Mouse (Mus musculus) neural tube, embryonic 15.5 days (tissue): Measurements from ENCODE around the gene Etv5. TPM values are rescaled to one million over a fixed set of nuclear protein-coding genes. Genes with fewer than 3 reads are reported as not detected.

Experiments
- ATAC-seq: fragments of 200-750 bp; cut with Nextera tagmentation; 2 replicates; pipeline ENCODE4 v1.8.0; 2017; ENCODE audit warnings: mild to moderate bottlenecking, moderate TSS enrichment, moderate library complexity; ENCODE audit not compliant: low FRiP score
- H3K27ac ChIP-seq: fragments of 300-500 bp; sonication (generic); replicated peaks from 2 replicates; pipeline ENCODE4 v1.5.1; 2015; ENCODE audit warnings: mild to moderate bottlenecking, inconsistent platforms
- H3K27me3 ChIP-seq: fragments of 300-500 bp; sonication (generic); replicated peaks from 2 replicates; pipeline ENCODE4 v1.6.1; 2015; ENCODE audit warnings: inconsistent platforms
- H3K36me3 ChIP-seq: fragments of 300-500 bp; sonication (generic); 2 replicates; pipeline ENCODE4 v1.6.1; 2015; ENCODE audit warnings: inconsistent platforms
- H3K4me1 ChIP-seq: fragments of 300-500 bp; sonication (generic); 2 replicates; pipeline ENCODE4 v1.6.1; 2015; ENCODE audit warnings: inconsistent platforms
- H3K4me2 ChIP-seq: fragments of 300-500 bp; sonication (generic); 2 replicates; pipeline ENCODE4 v1.6.1; 2015; ENCODE audit warnings: inconsistent platforms, mild to moderate bottlenecking, moderate library complexity
- H3K4me3 ChIP-seq: fragments of 300-500 bp; sonication (generic); replicated peaks from 2 replicates; pipeline ENCODE4 v1.5.1; 2015; ENCODE audit warnings: mild to moderate bottlenecking, inconsistent platforms
- H3K9ac ChIP-seq: fragments of 300-500 bp; sonication (generic); replicated peaks from 2 replicates; pipeline ENCODE4 v1.6.1; 2015; ENCODE audit warnings: mild to moderate bottlenecking, inconsistent platforms
- H3K9me3 ChIP-seq: fragments of 300-500 bp; sonication (generic); replicated peaks from 2 replicates; pipeline ENCODE4 v1.6.1; 2016; ENCODE audit warnings: inconsistent platforms
- WGBS: fragments of 180-500 bp; shearing (Covaris S2); methylation state at CpG from one replicate; pipeline ENCODE4 v1.1.7; 2015; ENCODE audit warnings: mixed read lengths; 5-methylcytosine and 5-hydroxymethylcytosine counted together
- polyA plus RNA-seq: library from polyadenylated mRNA; unstranded; fragments of >200 nt; fragmentation: Nextera tagmentation; extraction: Ambion mirVana; gene quantifications from 2 replicates; pipeline ENCODE4 v1.2.1, GENCODE M21; 2015

The Etv5 gene
- polyA plus RNA-seq, 1 experiment from 2014 or later: 22.3 TPM

- no peaks in the 10 kb centered on the region for H3K9me3 ChIP-seq
- no peak overlapping the region for H3K4me3 ChIP-seq
- WGBS: 83% methylated on average over 8 of the region's 8 CpGs
- no peak overlapping the region for H3K9ac ChIP-seq
- H3K4me1 ChIP-seq: peaks cover 22% of the 10 kb centered on the region
- no peaks in the 10 kb centered on the region for H3K27me3 ChIP-seq
- H3K27ac ChIP-seq: no peak overlapping the region
- no peaks in the 10 kb centered on the region for H3K36me3 ChIP-seq
- ATAC-seq: no peak
- no peak overlapping the region for H3K4me2 ChIP-seq
Observed at GRCm38 (mm10) chr16:22408642-22409360, 30.7 kb downstream of the Etv5 start.

DNA sequence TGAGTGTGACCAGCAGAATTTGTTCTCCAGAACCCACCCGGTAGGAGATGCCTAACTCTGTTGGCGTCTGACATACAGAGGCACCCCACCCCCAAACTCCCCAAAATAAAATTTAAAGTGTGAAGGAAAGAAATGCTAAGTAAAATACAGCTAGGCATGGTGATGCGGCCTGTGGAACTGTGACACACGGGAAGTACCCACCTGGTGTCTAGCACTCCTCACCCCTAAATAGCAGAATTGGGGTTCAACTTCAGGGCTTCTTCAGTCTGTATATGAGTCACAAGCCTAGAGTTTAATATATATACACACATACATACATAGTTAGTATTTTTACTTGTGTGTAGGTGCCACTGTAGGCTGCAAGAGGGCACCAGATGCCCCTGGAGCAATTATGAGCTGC lies 32.8 kb downstream of the Etv5 start:
- no peaks in the 10 kb centered on the region for H3K9me3 ChIP-seq
- ATAC-seq: no peak

GRCm38 (mm10) chr16:22406050-22406449 lies 33.5 kb downstream of the Etv5 start:
- H3K27me3 ChIP-seq: no peaks in the 10 kb centered on the region
- no peak overlapping the region for H3K9ac ChIP-seq
- no peaks in the 10 kb centered on the region for H3K9me3 ChIP-seq
- 0 out of 2 replicates have a peak, but pooled peaks cover 2% of the 10 kb centered on the region for H3K36me3 ChIP-seq
- no peak for ATAC-seq
- 78% methylated on average over 4 of the region's 4 CpGs for WGBS
- no peak overlapping the region for H3K4me3 ChIP-seq
- 0 out of 2 replicates have a peak overlapping the region, but pooled peaks have one; percentile 9 for H3K27ac ChIP-seq
- H3K4me2 ChIP-seq: no peak overlapping the region
- H3K4me1 ChIP-seq: peaks cover 4% of the 10 kb centered on the region; the same call in 1 of the 2 replicates

More for the DNA sequence above, 32.8 kb downstream of the Etv5 start:
- Histone ChIP-seq H3K27me3 (no peaks in the 10 kb centered on the region), H3K36me3 (no peaks in the 10 kb centered on the region), H3K4me1 (peaks cover 6% of the 10 kb centered on the region), H3K4me2 (no peak overlapping the region), H3K9ac (no peak overlapping the region), H3K27ac (no peak overlapping the region), H3K4me3 (no peak overlapping the region)
- 91% methylated on average over 4 of the region's 4 CpGs for WGBS

- ATAC-seq: no peak
- H3K9me3 ChIP-seq: no peaks in the 10 kb centered on the region
- H3K9ac ChIP-seq: no peak overlapping the region
- H3K27me3 ChIP-seq: no peaks in the 10 kb centered on the region
- H3K27ac ChIP-seq: 0 out of 2 replicates have a peak overlapping the region, but pooled peaks have one; percentile 9
- H3K4me3 ChIP-seq: no peak overlapping the region
- no peak overlapping the region for H3K4me2 ChIP-seq
- peaks cover 4% of the 10 kb centered on the region; the same call in 1 of the 2 replicates for H3K4me1 ChIP-seq
- 67% methylated on average over 10 of the region's 10 CpGs for WGBS
- H3K36me3 ChIP-seq: 0 out of 2 replicates have a peak, but pooled peaks cover 5% of the 10 kb centered on the region
Observed at GRCm38 (mm10) chr16:22405492-22405891, 34.0 kb downstream of the Etv5 start.

- 93% methylated on average over 4 of the region's 4 CpGs for WGBS
- no peak overlapping the region for H3K4me2 ChIP-seq
- no peak overlapping the region for H3K9ac ChIP-seq
- 0 out of 2 replicates have a peak, but pooled peaks cover 5% of the 10 kb centered on the region for H3K36me3 ChIP-seq
- H3K27me3 ChIP-seq: no peaks in the 10 kb centered on the region
- H3K4me1 ChIP-seq: peaks cover 4% of the 10 kb centered on the region; the same call in 1 of the 2 replicates
- no peaks in the 10 kb centered on the region for H3K9me3 ChIP-seq
- ATAC-seq: no peak
- no peak overlapping the region for H3K27ac ChIP-seq
- H3K4me3 ChIP-seq: no peak overlapping the region
Observed at GRCm38 (mm10) chr16:22403715-22404114, 35.8 kb downstream of the Etv5 start.

DNA sequence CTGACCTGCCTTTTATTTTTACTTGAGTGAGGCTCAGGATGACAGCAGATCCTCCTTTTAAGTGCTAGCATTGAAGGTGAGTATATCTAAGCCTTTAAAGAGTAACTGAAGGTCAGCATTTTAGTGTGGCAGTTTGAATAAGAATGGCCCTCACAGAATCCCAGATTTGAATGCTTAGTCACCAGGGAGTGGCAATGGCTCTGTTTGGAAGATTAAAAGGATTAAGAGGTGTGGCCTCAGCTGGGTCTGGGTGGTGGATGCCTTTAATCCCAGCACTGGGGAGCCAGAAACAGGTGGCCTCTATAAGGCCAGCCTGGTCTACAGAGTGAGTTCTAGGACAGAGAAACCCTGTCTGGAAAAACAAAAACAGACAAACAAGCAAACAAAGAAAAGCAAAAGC lies 36.9 kb downstream of the Etv5 start:
- peaks cover 4% of the 10 kb centered on the region; the same call in 1 of the 2 replicates for H3K4me1 ChIP-seq
- H3K4me2 ChIP-seq: no peak overlapping the region
- H3K9me3 ChIP-seq: no peaks in the 10 kb centered on the region
- H3K27ac ChIP-seq: no peak overlapping the region
- no peaks in the 10 kb centered on the region for H3K27me3 ChIP-seq
- H3K4me3 ChIP-seq: no peak overlapping the region
- H3K36me3 ChIP-seq: 0 out of 2 replicates have a peak, but pooled peaks cover 5% of the 10 kb centered on the region
- no peak for ATAC-seq
- H3K9ac ChIP-seq: no peak overlapping the region

DNA sequence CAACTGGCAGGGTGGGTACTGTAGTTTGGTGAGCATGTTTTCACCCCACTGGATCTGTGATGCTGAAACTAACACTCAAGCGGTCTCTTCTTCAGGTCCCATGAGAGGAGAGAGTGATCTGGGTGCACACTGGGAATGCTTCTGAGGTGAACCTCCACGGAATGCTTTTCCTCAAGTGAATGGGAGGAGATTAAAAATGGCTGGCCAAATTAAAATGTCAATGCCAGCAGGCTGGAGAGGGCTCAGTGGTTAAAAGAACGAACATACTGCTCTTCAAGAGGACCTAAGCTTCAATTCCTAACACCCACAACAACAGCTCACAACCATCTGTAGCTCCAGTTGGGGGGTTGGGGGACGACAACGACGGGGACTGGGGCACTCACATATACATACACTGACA lies 39.3 kb downstream of the Etv5 start:
- Histone ChIP-seq H3K9me3 (no peaks in the 10 kb centered on the region), H3K4me1 (0 out of 2 replicates have a peak, but pooled peaks cover 3% of the 10 kb centered on the region), H3K4me3 (no peak overlapping the region), H3K36me3 (0 out of 2 replicates have a peak, but pooled peaks cover 5% of the 10 kb centered on the region), H3K27ac (no peak overlapping the region), H3K27me3 (no peaks in the 10 kb centered on the region), H3K9ac (no peak overlapping the region), H3K4me2 (no peak overlapping the region)
- ATAC-seq: no peak
- 87% methylated on average over 6 of the region's 6 CpGs for WGBS

DNA sequence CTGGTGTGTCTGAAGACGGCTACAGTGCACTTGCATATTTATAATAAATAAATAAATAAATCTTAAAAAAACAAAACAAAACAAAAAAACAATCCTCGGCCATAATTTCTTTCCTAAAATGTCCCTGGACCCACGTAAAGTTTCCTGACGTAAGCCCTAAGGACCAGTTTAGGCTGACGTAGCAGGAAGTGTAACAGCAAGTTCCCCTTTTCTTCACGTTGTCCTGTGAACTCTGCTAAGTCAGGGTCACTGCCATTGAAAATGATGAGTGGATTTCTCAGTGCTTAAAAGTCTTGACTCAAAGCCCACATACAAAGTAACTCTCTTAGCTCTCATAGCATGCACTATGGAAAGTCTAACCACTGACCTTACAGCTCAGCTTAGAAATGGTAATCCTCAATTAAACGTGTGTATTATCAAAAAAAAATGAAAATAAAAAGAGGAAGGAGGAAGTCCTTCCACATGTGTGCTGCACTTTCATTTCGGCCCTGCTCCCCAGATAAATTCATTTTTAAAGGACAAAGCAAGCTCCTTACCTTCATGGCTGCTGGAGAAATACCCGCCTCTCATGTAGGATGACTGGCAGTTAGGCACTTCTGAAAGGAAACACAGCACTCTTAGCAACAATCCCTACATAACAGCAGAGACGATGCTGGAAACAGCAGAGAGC lies 40.6 kb downstream of the Etv5 start:
- Histone ChIP-seq H3K4me2 (no peak overlapping the region), H3K27ac (no peak overlapping the region), H3K4me1 (0 out of 2 replicates have a peak, but pooled peaks cover 3% of the 10 kb centered on the region), H3K36me3 (0 out of 2 replicates have a peak, but pooled peaks cover 5% of the 10 kb centered on the region), H3K9ac (no peak overlapping the region), H3K9me3 (no peaks in the 10 kb centered on the region), H3K4me3 (no peak overlapping the region), H3K27me3 (no peaks in the 10 kb centered on the region)
- 89% methylated on average over 10 of the region's 10 CpGs for WGBS
- no peak for ATAC-seq

- 0 out of 2 replicates have a peak, but pooled peaks cover 3% of the 10 kb centered on the region for H3K4me1 ChIP-seq
- no peak overlapping the region for H3K4me3 ChIP-seq
- no peak overlapping the region for H3K4me2 ChIP-seq
- H3K27ac ChIP-seq: no peak overlapping the region
- H3K27me3 ChIP-seq: no peaks in the 10 kb centered on the region
- WGBS: 89% methylated on average over 11 of the region's 11 CpGs
- H3K9ac ChIP-seq: no peak overlapping the region
- H3K36me3 ChIP-seq: 0 out of 2 replicates have a peak, but pooled peaks cover 5% of the 10 kb centered on the region
- no peak for ATAC-seq
- H3K9me3 ChIP-seq: no peaks in the 10 kb centered on the region
Observed at GRCm38 (mm10) chr16:22398354-22398753, 41.2 kb downstream of the Etv5 start.

GRCm38 (mm10) chr16:22396420-22396819 lies 43.1 kb downstream of the Etv5 start:
- Histone ChIP-seq H3K36me3 (0 out of 2 replicates have a peak, but pooled peaks cover 5% of the 10 kb centered on the region), H3K4me1 (0 out of 2 replicates have a peak, but pooled peaks cover 3% of the 10 kb centered on the region), H3K4me3 (no peak overlapping the region), H3K9ac (no peak overlapping the region), H3K27me3 (no peaks in the 10 kb centered on the region), H3K27ac (no peak overlapping the region), H3K9me3 (no peaks in the 10 kb centered on the region), H3K4me2 (no peak overlapping the region)
- ATAC-seq: no peak
- 87% methylated on average over 8 of the region's 8 CpGs for WGBS

DNA sequence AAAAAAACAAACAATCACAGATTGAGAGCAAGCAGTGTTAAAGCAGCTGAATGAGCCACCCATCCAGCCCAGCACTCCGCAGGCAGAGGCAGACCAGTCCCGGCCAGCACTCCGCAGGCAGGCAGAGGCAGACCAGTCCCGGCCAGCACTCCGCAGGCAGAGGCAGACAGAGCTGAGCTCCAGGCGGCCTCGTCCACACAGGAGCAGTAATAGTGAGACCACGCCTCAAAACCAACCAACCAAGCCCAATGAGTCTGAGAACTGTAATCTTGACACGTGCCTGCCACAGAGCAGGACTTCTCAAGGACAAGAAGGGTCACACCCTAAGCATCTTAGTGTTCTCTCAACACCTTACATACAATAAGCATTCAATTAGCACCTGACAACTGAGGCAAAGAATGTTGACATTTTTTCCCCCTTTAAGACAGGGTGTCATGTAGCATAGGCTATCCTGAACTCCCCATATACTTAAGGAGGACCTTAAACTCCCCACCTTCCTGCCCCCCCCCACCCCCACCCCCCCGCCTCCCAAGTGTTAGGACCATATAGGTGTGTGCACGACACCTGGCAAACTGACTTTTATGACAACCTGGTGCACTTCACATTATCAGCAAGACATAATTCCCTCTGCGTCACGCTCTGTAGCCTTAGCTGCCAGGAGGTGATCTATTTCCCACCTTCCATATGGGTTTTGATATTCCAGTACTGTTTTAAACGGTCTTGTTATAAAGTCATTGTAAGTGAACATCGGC lies 44.2 kb downstream of the Etv5 start:
- Histone ChIP-seq H3K9me3 (no peaks in the 10 kb centered on the region), H3K4me2 (no peak overlapping the region), H3K27me3 (no peaks in the 10 kb centered on the region), H3K9ac (no peak overlapping the region), H3K27ac (no peak overlapping the region), H3K36me3 (no peaks in the 10 kb centered on the region), H3K4me1 (peaks cover 12% of the 10 kb centered on the region), H3K4me3 (no peak overlapping the region)
- ATAC-seq: no peak
- WGBS: 85% methylated on average over 15 of the region's 15 CpGs
